Mouse (Mus musculus) hindbrain, postnatal 0 days (tissue): ENCODE results near the gene 1600012H06Rik. TPM values are rescaled to one million over a fixed set of nuclear protein-coding genes. Genes with fewer than 3 reads are reported as not detected.

Experiments
- ATAC-seq: fragments of 200-750 bp; cut with Nextera tagmentation; 2 replicates; pipeline ENCODE4 v1.8.0; 2017; ENCODE audit warnings: mild to moderate bottlenecking, moderate TSS enrichment, moderate library complexity
- DNase-seq: peaks from one replicate; pipeline ENCODE4 v3.0.0-alpha.2; 2015; ENCODE audit warnings: low spot score
- H3K27ac ChIP-seq: fragments of 300-500 bp; sonication (generic); 2 replicates; pipeline ENCODE4 v1.5.1; 2014; ENCODE audit warnings: mild to moderate bottlenecking
- H3K27me3 ChIP-seq: fragments of 300-500 bp; sonication (generic); 2 replicates; pipeline ENCODE4 v1.6.1; 2014; ENCODE audit warnings: low read length, mixed read lengths; ENCODE audit not compliant: insufficient read depth
- H3K36me3 ChIP-seq: fragments of 300-500 bp; sonication (generic); 2 replicates; pipeline ENCODE4 v1.6.1; 2014; ENCODE audit warnings: low read length, mixed read lengths; ENCODE audit not compliant: insufficient read depth
- H3K4me1 ChIP-seq: fragments of 300-500 bp; sonication (generic); 2 replicates; pipeline ENCODE4 v1.6.1; 2014; ENCODE audit warnings: antibody characterized with exemption, low read length, mixed read lengths; ENCODE audit not compliant: insufficient read depth
- H3K4me2 ChIP-seq: fragments of 300-500 bp; sonication (generic); 2 replicates; pipeline ENCODE4 v1.6.1; 2014; ENCODE audit warnings: low read depth, mild to moderate bottlenecking, low read length, moderate library complexity, mixed read lengths
- H3K4me3 ChIP-seq: fragments of 300-500 bp; sonication (generic); 2 replicates; pipeline ENCODE4 v1.5.1; 2014; ENCODE audit warnings: low read length
- H3K9ac ChIP-seq: fragments of 300-500 bp; sonication (generic); replicated peaks from 2 replicates; pipeline ENCODE4 v1.6.1; 2014; ENCODE audit warnings: mild to moderate bottlenecking, low read length, moderate library complexity, mixed read lengths
- H3K9me3 ChIP-seq: fragments of 300-500 bp; sonication (generic); 2 replicates; pipeline ENCODE4 v1.6.1; 2016; ENCODE audit warnings: low read length, mixed read lengths
- CTCF ChIP-seq: IDR thresholded peaks from 2 replicates; pipeline ENCODE4 v1.5.1; 2016; ENCODE audit warnings: antibody characterized with exemption, control low read depth, low read depth
- WGBS: fragments of 180-500 bp; shearing (Covaris S2); extraction: QIAGEN DNeasy Blood & Tissue Kit; methylation state at CpG from one replicate; pipeline ENCODE4 v1.1.7; 2014; 5-methylcytosine and 5-hydroxymethylcytosine counted together
- polyA plus RNA-seq: library from polyadenylated mRNA; unstranded; fragments of >200 nt; fragmentation: Nextera tagmentation; extraction: Ambion mirVana; gene quantifications from 2 replicates; pipeline ENCODE4 v1.2.1, GENCODE M21; 2015
- total RNA-seq: library from RNA; depleted of rRNA; stranded (reverse); fragments of >200 nt; gene quantifications from 2 replicates; pipeline ENCODE4 v1.2.3, GENCODE M21; 2014

Gene 1600012H06Rik
- total and polyA plus RNA-seq, 2 experiments from 2014 or later, result 9.7 to 23.9 TPM

DNA sequence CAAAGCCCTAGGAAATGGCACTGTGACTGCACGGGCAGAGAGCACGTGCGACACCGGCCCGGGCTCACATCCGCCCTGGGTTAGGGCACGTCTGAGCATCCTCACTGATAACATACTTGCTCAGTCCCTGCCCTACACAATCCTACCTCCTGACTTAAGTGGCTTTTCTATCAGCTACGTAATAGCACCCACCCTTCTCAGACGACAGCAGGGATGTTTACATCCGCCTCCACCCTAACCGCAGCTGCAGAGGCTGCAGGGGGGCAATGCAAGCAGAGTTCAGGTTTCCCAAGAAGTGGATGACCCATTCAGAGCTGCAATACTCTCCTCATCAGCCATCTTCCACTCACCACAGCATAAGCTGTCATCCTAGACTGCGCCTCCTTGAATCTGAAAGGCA lies 35.8 kb upstream of the 1600012H06Rik start:
- no peak for DNase-seq
- 78% methylated on average over 12 of the region's 12 CpGs for WGBS
- no peak overlapping the region for H3K9ac ChIP-seq
- H3K27ac ChIP-seq, result no peak overlapping the region
- H3K4me1 ChIP-seq, result no peaks in the 10 kb centered on the region
- no peaks in the 10 kb centered on the region for H3K27me3 ChIP-seq
- no peak overlapping the region for H3K4me2 ChIP-seq
- no peaks in the 10 kb centered on the region for H3K9me3 ChIP-seq
- TF ChIP-seq CTCF, result no peak
- H3K4me3 ChIP-seq, result no peak overlapping the region
- H3K36me3 ChIP-seq, result no peaks in the 10 kb centered on the region
- ATAC-seq, result no peak

DNA sequence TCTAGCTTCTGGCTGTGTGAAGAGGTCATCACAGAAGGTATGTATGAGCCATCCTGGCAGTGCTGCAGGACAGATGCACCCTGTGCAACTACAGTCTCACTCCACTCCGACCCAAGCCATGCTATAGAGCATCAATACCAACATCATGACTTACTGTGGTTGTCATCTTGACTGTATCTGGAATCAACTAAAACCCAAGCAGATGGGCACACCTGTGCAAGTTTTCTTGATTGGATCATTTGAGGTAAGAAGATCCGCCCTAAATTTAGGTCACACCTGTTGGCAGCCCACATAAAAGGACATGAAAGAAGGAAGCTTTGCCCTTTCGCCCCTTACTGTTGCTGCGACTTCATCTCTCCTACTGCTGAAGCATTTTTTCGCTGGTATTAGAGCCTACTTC lies 33.7 kb upstream of the 1600012H06Rik start:
- 88% methylated on average over 5 of the region's 5 CpGs for WGBS
- Histone ChIP-seq H3K4me3 (no peak overlapping the region), H3K4me1 (no peaks in the 10 kb centered on the region), H3K9ac (no peak overlapping the region), H3K9me3 (no peaks in the 10 kb centered on the region), H3K27me3 (no peaks in the 10 kb centered on the region), H3K4me2 (no peak overlapping the region), H3K36me3 (no peaks in the 10 kb centered on the region), H3K27ac (no peak overlapping the region)
- DNase-seq (no peak), ATAC-seq (no peak)
- TF ChIP-seq CTCF, result no peak

DNA sequence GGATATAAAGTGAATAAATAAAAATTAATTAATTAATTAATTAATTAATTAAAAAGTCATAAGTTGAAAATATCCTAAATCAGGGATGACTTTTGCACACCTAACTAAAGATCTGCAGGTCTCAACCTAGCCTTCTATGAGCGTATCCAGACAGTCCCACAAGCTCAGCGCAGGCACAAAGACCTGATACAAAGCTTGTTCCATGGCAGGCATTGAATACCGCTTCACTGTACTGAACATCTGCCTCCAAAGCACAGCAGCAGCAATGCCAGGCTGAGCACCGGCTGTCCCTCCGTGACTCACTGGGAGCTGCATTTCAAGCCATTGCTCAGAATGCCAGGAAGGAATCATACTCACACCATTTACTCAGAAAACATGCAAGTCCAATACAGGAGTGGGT lies 32.2 kb upstream of the 1600012H06Rik start:
- no peak overlapping the region for H3K4me3 ChIP-seq
- H3K9me3 ChIP-seq, result no peaks in the 10 kb centered on the region
- H3K4me1 ChIP-seq, result no peaks in the 10 kb centered on the region
- DNase-seq (no peak), ATAC-seq (no peak)
- H3K4me2 ChIP-seq, result no peak overlapping the region
- H3K36me3 ChIP-seq, result no peaks in the 10 kb centered on the region
- no peak for TF ChIP-seq CTCF
- H3K27me3 ChIP-seq, result no peaks in the 10 kb centered on the region
- 80% methylated on average over 5 of the region's 5 CpGs for WGBS
- H3K9ac ChIP-seq, result no peak overlapping the region
- no peak overlapping the region for H3K27ac ChIP-seq

DNA sequence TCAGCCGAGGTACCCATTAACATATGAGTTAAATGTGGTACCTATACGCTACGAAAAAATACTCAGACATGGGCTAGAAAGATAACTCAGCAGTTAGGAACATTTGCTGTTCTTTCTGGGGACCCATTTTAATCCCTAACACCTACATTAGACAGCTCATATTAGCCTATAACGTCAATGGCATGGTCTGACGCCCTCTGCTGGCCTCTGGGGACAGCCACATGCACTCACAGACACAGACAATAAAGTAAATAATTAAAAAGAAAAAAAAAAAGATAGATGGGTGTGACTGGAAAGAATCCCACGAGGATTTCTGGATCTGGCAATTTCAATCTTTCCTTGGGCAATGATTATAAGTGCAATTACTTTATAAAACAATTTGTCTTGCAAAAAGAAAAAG lies 30.6 kb upstream of the 1600012H06Rik start:
- H3K27ac ChIP-seq, result no peak overlapping the region
- H3K36me3 ChIP-seq, result no peaks in the 10 kb centered on the region
- TF ChIP-seq CTCF, result no peak; the same call in 1 of the 2 replicates
- DNase-seq, result peak; percentile 28
- no peak for ATAC-seq
- H3K4me1 ChIP-seq, result no peaks in the 10 kb centered on the region
- H3K9me3 ChIP-seq, result no peaks in the 10 kb centered on the region
- WGBS, result 48% methylated on average over 6 of the region's 6 CpGs
- H3K27me3 ChIP-seq, result no peaks in the 10 kb centered on the region
- no peak overlapping the region for H3K9ac ChIP-seq
- H3K4me3 ChIP-seq, result no peak overlapping the region
- H3K4me2 ChIP-seq, result no peak overlapping the region

DNA sequence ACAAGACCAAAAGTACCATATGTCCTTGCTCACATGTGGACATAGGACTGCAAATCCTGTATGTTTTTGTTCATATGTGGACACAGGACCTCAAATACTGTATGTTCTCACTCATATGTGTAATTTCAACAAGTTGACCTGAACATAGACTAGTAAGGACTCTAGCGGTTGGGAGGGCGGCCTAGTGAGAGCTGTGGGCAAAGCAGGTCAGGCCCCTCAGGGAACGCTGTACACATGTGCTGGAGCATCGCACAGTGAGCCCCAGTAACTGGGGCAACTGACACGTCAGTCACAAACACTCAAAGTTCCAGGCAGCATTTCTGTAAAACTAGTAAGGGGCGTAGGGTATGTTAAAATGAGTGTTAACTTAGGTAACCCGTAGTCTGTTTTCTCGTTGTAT lies 30.0 kb upstream of the 1600012H06Rik start:
- ATAC-seq (no peak), DNase-seq (no peak)
- 84% methylated on average over 8 of the region's 8 CpGs for WGBS
- Histone ChIP-seq H3K27ac (no peak overlapping the region), H3K4me2 (no peak overlapping the region), H3K4me1 (no peaks in the 10 kb centered on the region), H3K4me3 (no peak overlapping the region), H3K36me3 (no peaks in the 10 kb centered on the region), H3K9me3 (no peaks in the 10 kb centered on the region), H3K27me3 (no peaks in the 10 kb centered on the region), H3K9ac (no peak overlapping the region)
- TF ChIP-seq CTCF, result no peak

DNA sequence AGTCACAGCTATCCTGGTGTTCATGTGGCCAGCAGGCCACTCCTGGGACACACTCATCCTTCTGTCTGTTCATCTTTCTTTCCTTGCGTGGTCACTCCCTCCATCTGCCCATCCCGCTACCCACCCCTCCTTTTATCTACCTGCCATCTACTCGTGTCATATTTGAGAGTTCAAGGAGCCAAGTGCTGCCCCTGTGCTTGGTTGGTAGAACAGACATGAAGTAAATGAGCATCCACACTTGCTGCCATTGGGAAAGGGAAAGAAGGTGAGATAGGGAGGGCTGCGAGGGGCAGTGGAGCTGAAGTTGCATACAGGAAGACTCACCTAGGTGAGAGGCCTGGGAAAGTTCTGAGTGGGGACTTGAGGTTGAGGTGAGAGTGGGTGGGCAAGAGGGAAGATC lies 28.6 kb upstream of the 1600012H06Rik start:
- no peak for TF ChIP-seq CTCF
- Histone ChIP-seq H3K9me3 (no peaks in the 10 kb centered on the region), H3K4me2 (no peak overlapping the region), H3K4me1 (no peaks in the 10 kb centered on the region), H3K9ac (no peak overlapping the region), H3K36me3 (no peaks in the 10 kb centered on the region), H3K27me3 (no peaks in the 10 kb centered on the region), H3K27ac (no peak overlapping the region), H3K4me3 (no peak overlapping the region)
- DNase-seq (no peak), ATAC-seq (no peak)
- WGBS, result 95% methylated on average over 4 of the region's 4 CpGs

DNA sequence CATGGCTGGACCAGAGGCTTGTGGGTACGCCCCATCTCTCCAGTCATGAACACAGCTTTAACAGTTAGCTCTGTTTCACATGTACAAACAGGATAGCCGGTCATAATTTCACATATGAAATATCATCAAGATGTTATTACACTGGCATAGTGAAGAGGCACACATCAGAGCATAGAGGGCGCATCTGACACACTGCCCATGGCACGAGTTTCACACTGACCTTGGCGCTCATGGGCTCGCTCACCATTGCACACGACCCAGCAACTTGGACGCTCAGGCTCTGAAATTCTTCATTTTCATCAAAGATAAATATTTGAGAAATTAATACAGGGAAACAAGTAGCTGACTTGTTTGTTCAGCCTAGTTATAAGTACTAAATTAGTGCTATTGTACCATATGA lies 25.1 kb upstream of the 1600012H06Rik start:
- H3K36me3 ChIP-seq, result no peaks in the 10 kb centered on the region
- H3K27me3 ChIP-seq, result no peaks in the 10 kb centered on the region
- no peak for ATAC-seq
- no peak overlapping the region for H3K4me3 ChIP-seq
- no peaks in the 10 kb centered on the region for H3K9me3 ChIP-seq
- WGBS, result 88% methylated on average over 8 of the region's 8 CpGs
- no peak for DNase-seq
- no peak overlapping the region for H3K27ac ChIP-seq
- no peak overlapping the region for H3K4me2 ChIP-seq
- H3K9ac ChIP-seq, result no peak overlapping the region
- TF ChIP-seq CTCF, result no peak
- no peaks in the 10 kb centered on the region for H3K4me1 ChIP-seq
